Mouse (Mus musculus): ENCODE data around the gene Ptk6. TPM values are rescaled to one million over a fixed set of nuclear protein-coding genes. Genes with fewer than 3 reads are reported as not detected.

The Ptk6 gene
- polyA plus RNA-seq, 1 experiment from 2014 or later: not detected

DNA sequence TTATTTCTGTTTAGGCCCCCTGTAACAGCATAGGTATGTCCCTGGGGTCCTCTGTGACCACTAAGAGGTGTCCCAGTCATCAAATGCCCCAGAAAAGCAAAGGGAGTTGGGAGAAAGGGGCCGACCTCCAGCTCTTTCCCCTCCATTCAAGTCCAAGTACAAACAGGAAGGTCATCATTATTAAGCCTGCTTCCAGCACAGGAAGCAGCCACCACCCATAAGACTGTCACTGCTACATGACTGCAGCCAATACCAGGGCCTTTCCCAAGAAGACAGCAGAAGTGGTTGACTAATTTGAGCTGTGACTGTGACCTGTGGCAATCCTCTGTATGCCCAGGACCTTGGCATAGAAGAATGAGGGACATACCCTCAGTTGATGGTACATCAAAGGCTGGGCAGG, 25.7 kb upstream of the Ptk6 start:
- H3K9ac ChIP-seq (replicated peaks; ENCODE audit: low read length): no peak overlapping the region
- no peaks in the 10 kb centered on the region for H3K27me3 ChIP-seq (ENCODE audit: control insufficient read depth, insufficient read depth, low read length)
- 87% methylated on average over 1 of the region's 1 CpGs for WGBS
- no peaks in the 10 kb centered on the region for H3K4me1 ChIP-seq (ENCODE audit: control insufficient read depth, insufficient read depth, low read length)
- H3K27ac ChIP-seq (replicated peaks; ENCODE audit: low read depth, low read length): no peak overlapping the region
- no peak overlapping the region for H3K4me3 ChIP-seq (replicated peaks; ENCODE audit: low read depth, low read length)
- H3K36me3 ChIP-seq (ENCODE audit: control insufficient read depth, insufficient read depth, low read length): no peaks in the 10 kb centered on the region
- ATAC-seq (ENCODE audit: low FRiP score, low TSS enrichment) (no peak), DNase-seq (no peak)
- no peak overlapping the region for H3K4me2 ChIP-seq (ENCODE audit: low read length)
- no peaks in the 10 kb centered on the region for H3K9me3 ChIP-seq (ENCODE audit: control insufficient read depth, low read length)

DNA sequence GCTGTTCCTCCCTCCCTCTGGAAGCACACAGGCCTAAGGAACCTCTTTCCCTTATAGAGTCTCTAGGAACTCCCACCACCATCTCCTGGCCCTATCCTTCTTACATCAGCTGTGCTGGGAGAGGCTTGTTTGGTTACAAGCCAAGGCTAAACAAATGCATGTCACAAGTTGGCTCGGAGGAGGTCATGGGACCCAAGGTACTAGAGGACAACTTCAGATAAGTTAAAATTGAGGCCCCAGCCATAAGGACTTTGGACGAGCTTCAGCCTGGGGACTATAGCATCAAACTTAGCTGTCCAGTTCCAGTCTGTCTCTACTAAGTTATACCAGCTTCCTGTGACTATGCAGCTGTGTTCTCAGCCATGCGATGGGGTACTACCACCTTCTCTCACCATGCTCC, 24.5 kb upstream of the Ptk6 start:
- no peak overlapping the region for H3K4me2 ChIP-seq (ENCODE audit: low read length)
- H3K4me3 ChIP-seq (replicated peaks; ENCODE audit: low read depth, low read length): no peak overlapping the region
- DNase-seq (no peak), ATAC-seq (ENCODE audit: low FRiP score, low TSS enrichment) (no peak)
- H3K27me3 ChIP-seq (ENCODE audit: control insufficient read depth, insufficient read depth, low read length): no peaks in the 10 kb centered on the region
- H3K4me1 ChIP-seq (ENCODE audit: control insufficient read depth, insufficient read depth, low read length): no peaks in the 10 kb centered on the region
- 90% methylated on average over 3 of the region's 3 CpGs for WGBS
- H3K27ac ChIP-seq (replicated peaks; ENCODE audit: low read depth, low read length): no peak overlapping the region
- H3K9me3 ChIP-seq (ENCODE audit: control insufficient read depth, low read length): no peaks in the 10 kb centered on the region
- H3K9ac ChIP-seq (replicated peaks; ENCODE audit: low read length): no peak overlapping the region
- H3K36me3 ChIP-seq (ENCODE audit: control insufficient read depth, insufficient read depth, low read length): no peaks in the 10 kb centered on the region

- WGBS: 91% methylated on average over 2 of the region's 2 CpGs
- H3K9me3 ChIP-seq (ENCODE audit: control insufficient read depth, low read length): no peaks in the 10 kb centered on the region
- no peak overlapping the region for H3K4me2 ChIP-seq (ENCODE audit: low read length)
- H3K36me3 ChIP-seq (ENCODE audit: control insufficient read depth, insufficient read depth, low read length): no peaks in the 10 kb centered on the region
- no peak overlapping the region for H3K9ac ChIP-seq (replicated peaks; ENCODE audit: low read length)
- no peak overlapping the region for H3K4me3 ChIP-seq (replicated peaks; ENCODE audit: low read depth, low read length)
- H3K4me1 ChIP-seq (ENCODE audit: control insufficient read depth, insufficient read depth, low read length): peaks cover 5% of the 10 kb centered on the region
- H3K27me3 ChIP-seq (ENCODE audit: control insufficient read depth, insufficient read depth, low read length): no peaks in the 10 kb centered on the region
- DNase-seq (no peak), ATAC-seq (ENCODE audit: low FRiP score, low TSS enrichment) (no peak)
- H3K27ac ChIP-seq (replicated peaks; ENCODE audit: low read depth, low read length): no peak overlapping the region
Observed at GRCm38 (mm10) chr2:181224994-181225393, 22.4 kb upstream of the Ptk6 start.

DNA sequence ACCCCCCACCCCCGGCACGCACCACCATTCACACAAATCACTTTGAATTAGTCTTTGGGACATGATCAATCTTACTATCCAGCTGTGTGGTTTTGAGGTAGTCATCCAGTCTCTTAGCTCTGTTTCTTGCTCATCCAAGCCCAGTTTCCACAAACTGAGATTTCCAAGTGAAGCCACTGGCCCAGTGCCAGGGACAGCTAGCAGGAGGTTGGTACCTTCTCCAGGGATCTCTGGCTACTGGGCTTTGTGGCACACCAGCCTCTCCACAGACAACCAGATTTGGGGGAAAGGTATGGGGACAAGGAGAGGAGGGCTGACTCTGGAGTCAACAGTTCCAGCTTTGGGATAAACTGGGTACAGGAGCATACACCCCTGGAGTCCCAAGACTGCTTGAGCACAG, 17.8 kb upstream of the Ptk6 start:
- H3K4me3 ChIP-seq (replicated peaks; ENCODE audit: low read depth, low read length): no peak overlapping the region

DNA sequence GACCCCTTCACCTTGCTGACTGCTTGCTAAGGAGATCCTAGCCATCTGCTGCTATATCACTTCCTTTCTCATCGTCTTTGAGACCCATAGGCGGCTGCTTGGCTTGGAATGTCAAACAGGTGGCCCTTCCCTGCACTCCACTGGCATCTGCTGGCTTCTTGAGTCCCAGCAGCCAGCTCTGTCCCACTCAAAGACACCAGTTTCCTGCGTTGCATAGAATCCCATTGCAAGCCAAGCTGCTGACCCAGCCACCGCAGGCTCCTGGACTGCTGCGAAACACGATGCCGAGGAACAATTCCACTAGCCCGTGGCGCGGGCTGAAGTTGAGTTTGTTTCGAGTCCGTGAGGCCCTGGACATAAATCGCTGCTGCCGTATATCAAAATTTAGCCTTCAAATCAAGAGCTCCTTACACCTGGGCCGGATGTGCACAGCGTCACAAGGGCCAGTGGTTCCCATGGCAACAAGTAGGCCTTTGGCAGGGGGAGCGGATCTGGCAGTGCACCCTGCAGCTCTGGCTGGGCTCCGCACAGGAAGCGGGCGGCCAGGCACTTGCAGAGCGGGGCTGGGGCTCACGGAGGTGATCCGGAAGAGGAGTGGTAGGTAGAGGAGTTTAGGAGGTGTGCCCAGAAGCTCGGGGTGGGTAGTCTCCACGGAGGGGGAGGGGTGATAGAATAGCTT, 17.1 kb upstream of the Ptk6 start, which contains the start of gene Fndc11:
Gene Fndc11, plus strand, starts transcription at position 476 of the 679 bp plus-strand sequence.
- Histone ChIP-seq H3K9me3 (ENCODE audit: control insufficient read depth, low read length) (no peaks in the 10 kb centered on the region), H3K27ac (replicated peaks; ENCODE audit: low read depth, low read length) (no peak within 1 kb of the TSS), H3K4me3 (replicated peaks; ENCODE audit: low read depth, low read length) (peak within 1 kb of the TSS; percentile 28), H3K36me3 (ENCODE audit: control insufficient read depth, insufficient read depth, low read length) (no peaks in the 10 kb centered on the region), H3K4me1 (ENCODE audit: control insufficient read depth, insufficient read depth, low read length) (peaks cover 12% of the 10 kb centered on the region), H3K9ac (replicated peaks; ENCODE audit: low read length) (peak within 1 kb of the TSS; percentile 26; the same call in 1 of the 2 replicates), H3K27me3 (ENCODE audit: control insufficient read depth, insufficient read depth, low read length) (no peaks in the 10 kb centered on the region), H3K4me2 (ENCODE audit: low read length) (peak within 1 kb of the TSS; percentile 62)
- ATAC-seq (ENCODE audit: low FRiP score, low TSS enrichment): peak; percentile 67; the same call in 1 of the 2 replicates
- peak; percentile 82 for DNase-seq
- 5% methylated on average over 25 of the region's 25 CpGs for WGBS

More for the DNA sequence above, 17.8 kb upstream of the Ptk6 start:
- no peaks in the 10 kb centered on the region for H3K27me3 ChIP-seq (ENCODE audit: control insufficient read depth, insufficient read depth, low read length)
- peaks cover 12% of the 10 kb centered on the region for H3K4me1 ChIP-seq (ENCODE audit: control insufficient read depth, insufficient read depth, low read length)
- no peaks in the 10 kb centered on the region for H3K36me3 ChIP-seq (ENCODE audit: control insufficient read depth, insufficient read depth, low read length)
- no peak overlapping the region for H3K27ac ChIP-seq (replicated peaks; ENCODE audit: low read depth, low read length)
- DNase-seq (no peak), ATAC-seq (ENCODE audit: low FRiP score, low TSS enrichment) (no peak)
- peak overlapping the region; percentile 62 for H3K4me2 ChIP-seq (ENCODE audit: low read length)
- no peaks in the 10 kb centered on the region for H3K9me3 ChIP-seq (ENCODE audit: control insufficient read depth, low read length)
- H3K9ac ChIP-seq (replicated peaks; ENCODE audit: low read length): no peak overlapping the region
- 36% methylated on average over 2 of the region's 2 CpGs for WGBS

DNA sequence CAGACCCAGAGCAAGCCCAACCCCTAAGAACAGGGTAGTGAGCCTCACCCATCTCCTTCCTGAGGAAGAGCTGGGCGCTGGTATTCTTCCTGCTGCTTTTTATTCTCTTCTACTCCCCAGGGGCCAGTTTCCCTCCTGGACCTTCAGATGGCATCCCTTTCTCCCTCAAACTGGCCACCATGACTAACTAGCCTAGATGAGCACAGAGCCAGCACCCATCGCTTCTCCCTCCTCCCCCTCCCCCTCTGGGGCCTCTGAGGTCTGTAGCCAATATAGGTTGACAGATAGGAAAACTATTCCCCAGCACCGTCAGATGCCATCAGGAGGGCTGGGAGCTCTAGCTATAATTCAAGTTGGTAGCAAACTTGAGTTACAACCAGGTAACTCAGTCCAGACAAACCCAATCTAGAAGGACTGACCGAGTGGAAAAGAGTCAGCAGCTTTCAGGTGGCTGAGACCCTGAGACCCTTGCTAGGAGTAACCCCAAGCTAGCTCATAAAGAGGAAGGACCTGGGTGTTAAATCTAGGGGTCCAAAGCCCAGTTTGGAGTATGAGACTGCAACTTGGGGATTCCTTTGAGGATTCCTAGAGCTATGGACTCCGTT, 16.4 kb upstream of the Ptk6 start:
- H3K9ac ChIP-seq (replicated peaks; ENCODE audit: low read length): no peak overlapping the region
- no peak for DNase-seq
- WGBS: 67% methylated on average over 5 of the region's 5 CpGs
- H3K4me1 ChIP-seq (ENCODE audit: control insufficient read depth, insufficient read depth, low read length): peaks cover 12% of the 10 kb centered on the region
- no peak overlapping the region for H3K27ac ChIP-seq (replicated peaks; ENCODE audit: low read depth, low read length)
- H3K27me3 ChIP-seq (ENCODE audit: control insufficient read depth, insufficient read depth, low read length): no peaks in the 10 kb centered on the region
- no peak overlapping the region for H3K4me3 ChIP-seq (replicated peaks; ENCODE audit: low read depth, low read length)
- no peaks in the 10 kb centered on the region for H3K36me3 ChIP-seq (ENCODE audit: control insufficient read depth, insufficient read depth, low read length)
- no peak for ATAC-seq (ENCODE audit: low FRiP score, low TSS enrichment)
- no peaks in the 10 kb centered on the region for H3K9me3 ChIP-seq (ENCODE audit: control insufficient read depth, low read length)
- peak overlapping the region; percentile 62; the same call in 1 of the 2 replicates for H3K4me2 ChIP-seq (ENCODE audit: low read length)

DNA sequence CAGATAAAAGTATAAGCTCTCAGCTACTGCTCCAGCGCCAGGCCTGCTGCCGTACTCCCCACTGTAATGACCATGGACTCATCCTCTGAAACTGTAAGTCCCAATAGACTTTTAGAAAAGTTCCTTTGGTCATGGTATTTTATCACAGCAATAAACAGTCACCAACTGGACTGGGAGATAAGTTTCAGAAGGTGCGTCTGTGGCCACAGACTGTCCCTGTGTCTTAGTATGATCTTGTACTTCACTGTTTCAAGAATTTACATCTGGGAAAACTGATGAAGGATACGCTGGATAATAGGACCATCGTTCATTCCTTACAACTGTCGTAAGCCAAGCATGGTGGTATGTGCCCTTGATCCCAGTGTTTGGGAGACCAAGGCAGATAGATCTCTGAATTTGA, 13.4 kb upstream of the Ptk6 start:
- H3K27ac ChIP-seq (replicated peaks; ENCODE audit: low read depth, low read length): no peak overlapping the region
- DNase-seq: no peak
- H3K9me3 ChIP-seq (ENCODE audit: control insufficient read depth, low read length): no peaks in the 10 kb centered on the region
- no peaks in the 10 kb centered on the region for H3K36me3 ChIP-seq (ENCODE audit: control insufficient read depth, insufficient read depth, low read length)
- H3K4me3 ChIP-seq (replicated peaks; ENCODE audit: low read depth, low read length): no peak overlapping the region
- WGBS: 94% methylated on average over 6 of the region's 6 CpGs
- peaks cover 26% of the 10 kb centered on the region for H3K27me3 ChIP-seq (ENCODE audit: control insufficient read depth, insufficient read depth, low read length)
- peaks cover 24% of the 10 kb centered on the region for H3K4me1 ChIP-seq (ENCODE audit: control insufficient read depth, insufficient read depth, low read length)
- H3K4me2 ChIP-seq (ENCODE audit: low read length): no peak overlapping the region
- no peak overlapping the region for H3K9ac ChIP-seq (replicated peaks; ENCODE audit: low read length)
- no peak for ATAC-seq (ENCODE audit: low FRiP score, low TSS enrichment)

DNA sequence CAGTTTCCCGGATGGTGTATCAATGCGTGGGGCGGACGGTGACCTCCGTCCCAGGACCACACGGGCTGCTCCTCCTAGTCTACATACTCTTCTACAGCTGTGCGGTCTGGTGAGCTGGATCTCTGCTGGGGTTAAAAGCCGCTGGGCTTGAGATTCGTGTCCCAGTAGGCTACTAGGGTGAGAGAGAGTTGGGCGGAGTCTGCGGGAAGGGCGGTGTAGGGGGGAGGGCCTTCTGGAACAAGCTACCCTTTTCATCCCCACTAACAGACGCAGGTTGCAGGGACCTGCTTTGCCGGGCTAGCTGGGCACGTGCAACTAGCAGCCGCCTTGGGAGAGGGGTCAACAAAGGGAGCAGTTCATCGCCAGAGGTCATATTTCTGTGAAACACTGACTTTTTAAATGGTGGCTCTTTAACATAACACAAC, 10.4 kb upstream of the Ptk6 start, which contains the start of gene Srms:
Gene Srms, minus strand, starts transcription at position 165 of the 425 bp plus-strand sequence.
- Histone ChIP-seq H3K9ac (replicated peaks; ENCODE audit: low read length) (no peak within 1 kb of the TSS), H3K4me2 (ENCODE audit: low read length) (peak within 1 kb of the TSS; percentile 41), H3K4me3 (replicated peaks; ENCODE audit: low read depth, low read length) (peak within 1 kb of the TSS; percentile 18; the same call in 1 of the 2 replicates), H3K27me3 (ENCODE audit: control insufficient read depth, insufficient read depth, low read length) (peaks cover 27% of the 10 kb centered on the region), H3K4me1 (ENCODE audit: control insufficient read depth, insufficient read depth, low read length) (peaks cover 12% of the 10 kb centered on the region; the same call in 1 of the 2 replicates), H3K27ac (replicated peaks; ENCODE audit: low read depth, low read length) (no peak within 1 kb of the TSS), H3K9me3 (ENCODE audit: control insufficient read depth, low read length) (no peaks in the 10 kb centered on the region), H3K36me3 (ENCODE audit: control insufficient read depth, insufficient read depth, low read length) (no peaks in the 10 kb centered on the region)
- ATAC-seq (ENCODE audit: low FRiP score, low TSS enrichment): no peak
- whole genome bisulfite sequencing: 2% methylated on average over 17 of the region's 17 CpGs
- no peak for DNase-seq
